Mouse (Mus musculus) CD4-positive, CD25-positive, alpha-beta regulatory T cell (primary cell): ENCODE measurements around the gene Zfp773. TPM values are rescaled to one million over a fixed set of nuclear protein-coding genes. Genes with fewer than 3 reads are reported as not detected.

Experiments used
- polyA plus RNA-seq: library from polyadenylated mRNA; unstranded; fragments of 100-300 nt; shearing (Covaris generic); gene quantifications from one replicate; pipeline ENCODE4 v1.2.1, GENCODE M21; 2017

Gene Zfp773
- 9.0 TPM for polyA plus RNA-seq

GRCm38 (mm10) chr7:7136379-7136866 lies at the start of gene Zfp773:
Gene Zfp773 (minus strand): TSS chr7:7136755.

GRCm38 (mm10) chr7:7171227-7172147 lies 34.9 kb upstream of the Zfp773 start, which contains the start of gene Zfp418:
Gene Zfp418 (plus strand): TSS chr7:7171330.

GRCm38 (mm10) chr7:7120921-7121601 lies 15.5 kb downstream of the Zfp773 start, which contains the start of gene Zfp954:
Gene Zfp954 (minus strand): TSS chr7:7121488.

Other genes starting within 250 kb of the Zfp773 start
- gene Aurkc, start 141.5 kb downstream of the Zfp773 start, polyA plus RNA-seq: not detected
- gene Zfp954, start 15.3 kb downstream of the Zfp773 start, polyA plus RNA-seq: 26.5 TPM
- 3.4 TPM for gene Zfp418, start 34.6 kb upstream of the Zfp773 start, polyA plus RNA-seq
- 4.3 TPM for gene Zfp772, start 73.2 kb upstream of the Zfp773 start, polyA plus RNA-seq
- 1.2 TPM for gene Vmn2r29, start 110.6 kb upstream of the Zfp773 start, polyA plus RNA-seq
- 1.3 TPM for gene Gm45844, start 141.5 kb upstream of the Zfp773 start, polyA plus RNA-seq
- 66.6 TPM for gene Clcn4, start 164.1 kb upstream of the Zfp773 start, polyA plus RNA-seq
- not detected for gene Vmn2r30, start 200.9 kb upstream of the Zfp773 start, polyA plus RNA-seq
- gene Gm45783, start 237.8 kb upstream of the Zfp773 start, polyA plus RNA-seq: not detected